Mouse (Mus musculus): ENCODE measurements around the gene Akap11. TPM values are rescaled to one million over a fixed set of nuclear protein-coding genes. Genes with fewer than 3 reads are reported as not detected.

Akap11 gene
- total and polyA plus RNA-seq, 2 experiments = 3.3 to 36.0 TPM

DNA sequence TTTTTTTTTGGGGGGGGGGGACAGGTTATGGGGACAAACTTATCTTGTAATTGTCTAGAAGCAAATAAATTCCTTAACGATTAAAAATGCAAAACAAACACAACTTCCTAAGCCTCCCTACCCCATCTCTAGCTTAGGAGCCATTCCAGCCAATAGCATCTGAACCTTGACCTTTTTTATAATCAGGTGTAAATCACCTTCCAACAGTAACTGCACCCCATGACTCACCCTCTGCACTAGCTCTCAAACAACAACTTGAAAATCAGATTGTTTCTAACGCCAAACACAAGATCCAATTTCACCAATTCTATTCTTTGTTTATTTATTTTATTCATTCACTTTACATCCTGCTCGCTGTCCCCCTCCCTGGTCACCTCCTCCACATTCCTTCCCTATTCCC, 10.1 kb downstream of the Akap11 start:
- 27% methylated on average over 3 of the region's 3 CpGs for WGBS

DNA sequence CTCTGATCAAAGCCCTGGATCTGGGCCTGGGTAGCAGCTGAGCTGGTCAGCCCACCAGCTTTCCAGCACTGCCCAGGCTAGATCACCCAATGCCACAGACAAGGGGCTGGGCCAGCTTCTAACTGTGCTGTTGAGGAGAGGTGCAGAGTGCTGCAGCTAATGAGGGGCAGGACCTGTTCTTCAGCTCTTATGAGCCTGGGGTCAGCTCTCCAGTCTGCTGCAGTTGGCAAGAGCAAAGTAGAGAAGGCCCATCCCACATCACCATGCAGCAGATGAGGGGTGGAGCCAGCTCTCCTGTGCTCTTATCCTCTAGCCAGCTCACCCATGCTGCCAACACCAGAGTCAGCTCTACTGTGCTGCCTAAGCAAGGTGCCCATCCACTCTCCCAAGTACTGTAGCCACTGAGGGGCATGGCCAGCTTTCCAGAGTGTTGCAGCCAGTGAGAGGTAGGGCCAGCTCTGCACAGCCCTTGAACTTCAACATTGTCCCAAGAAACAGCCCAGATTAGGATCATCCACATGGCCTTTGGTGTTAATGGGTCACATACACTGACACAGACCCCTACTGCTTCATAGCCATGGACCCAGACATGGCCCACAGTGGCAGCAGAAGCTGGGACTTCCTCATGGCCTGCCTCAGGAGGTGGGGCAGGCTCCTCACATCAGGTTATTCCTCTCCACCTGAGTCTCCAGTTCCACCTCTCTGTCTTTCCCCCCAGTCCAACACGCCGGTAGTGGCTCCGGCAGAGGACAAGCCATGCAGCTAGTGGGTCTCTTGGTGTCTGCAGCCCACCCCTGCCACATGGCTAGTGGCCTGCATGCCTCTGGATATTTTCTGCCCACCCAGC, 10.8 kb downstream of the Akap11 start:
- 0 out of 2 replicates have a peak, but pooled peaks cover 2% of the 10 kb centered on the region for H3K36me3 ChIP-seq (ENCODE audit: control insufficient read depth, insufficient read depth, low read length)
- peaks cover 22% of the 10 kb centered on the region for H3K79me2 ChIP-seq (ENCODE audit: control insufficient read depth, insufficient read depth, low read length)
- peaks cover 18% of the 10 kb centered on the region for H3K4me1 ChIP-seq (ENCODE audit: control insufficient read depth, insufficient read depth, low read length)
- H3K27me3 ChIP-seq (ENCODE audit: control insufficient read depth, insufficient read depth, low read length) = no peaks in the 10 kb centered on the region
- TF ChIP-seq POLR2A (IDR thresholded peaks at IDR 0.05; ENCODE audit: extremely low read depth, insufficient read depth, low read length) (no peak), CTCF (IDR thresholded peaks at IDR 0.05; ENCODE audit: low read depth, low read length) (no peak)
- peak; percentile 32 for DNase-seq (ENCODE audit: extremely low read depth, low read depth, low spot score)
- WGBS = 96% methylated on average over 3 of the region's 3 CpGs
- no peak overlapping the region for H3K9ac ChIP-seq (ENCODE audit: low read depth, low read length)
- no peak overlapping the region for H3K27ac ChIP-seq (replicated peaks; ENCODE audit: insufficient read depth, low read depth, low read length)
- H3K4me3 ChIP-seq (ENCODE audit: insufficient read depth, low read depth, low read length) = no peak overlapping the region

More for the DNA sequence above, 10.1 kb downstream of the Akap11 start:
- TF ChIP-seq CTCF (IDR thresholded peaks at IDR 0.05; ENCODE audit: low read depth, low read length) (no peak), POLR2A (IDR thresholded peaks at IDR 0.05; ENCODE audit: extremely low read depth, insufficient read depth, low read length) (no peak)
- H3K27me3 ChIP-seq (ENCODE audit: control insufficient read depth, insufficient read depth, low read length) = no peaks in the 10 kb centered on the region
- H3K9ac ChIP-seq (ENCODE audit: low read depth, low read length) = no peak overlapping the region
- peak; percentile 55 for DNase-seq (ENCODE audit: extremely low read depth, low read depth, low spot score)
- peaks cover 18% of the 10 kb centered on the region for H3K4me1 ChIP-seq (ENCODE audit: control insufficient read depth, insufficient read depth, low read length)
- peaks cover 22% of the 10 kb centered on the region for H3K79me2 ChIP-seq (ENCODE audit: control insufficient read depth, insufficient read depth, low read length)
- 0 out of 2 replicates have a peak, but pooled peaks cover 2% of the 10 kb centered on the region for H3K36me3 ChIP-seq (ENCODE audit: control insufficient read depth, insufficient read depth, low read length)
- no peak overlapping the region for H3K4me3 ChIP-seq (ENCODE audit: insufficient read depth, low read depth, low read length)
- no peak overlapping the region for H3K27ac ChIP-seq (replicated peaks; ENCODE audit: insufficient read depth, low read depth, low read length)

DNA sequence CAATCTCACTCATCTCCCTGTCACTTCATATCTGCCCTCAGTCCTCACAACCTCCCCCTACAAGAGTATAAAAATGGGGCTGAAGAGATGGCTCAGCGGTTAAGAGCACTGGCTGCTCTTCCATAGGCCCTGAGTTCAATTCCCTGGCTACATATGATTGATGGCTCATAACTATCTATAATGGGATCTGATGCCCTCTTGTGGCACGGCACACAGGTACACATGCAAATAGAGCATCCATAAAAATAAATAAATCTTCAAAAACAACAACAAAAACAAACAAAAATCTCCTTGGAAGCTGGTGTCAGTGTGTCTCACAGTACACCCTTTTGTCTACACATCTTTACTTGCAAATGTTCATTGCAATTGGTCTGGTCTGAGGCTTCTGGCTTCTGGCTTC, 11.5 kb downstream of the Akap11 start:
- no peak overlapping the region for H3K4me3 ChIP-seq (ENCODE audit: insufficient read depth, low read depth, low read length)
- H3K27ac ChIP-seq (replicated peaks; ENCODE audit: insufficient read depth, low read depth, low read length) = no peak overlapping the region
- H3K36me3 ChIP-seq (ENCODE audit: control insufficient read depth, insufficient read depth, low read length) = peaks cover 5% of the 10 kb centered on the region; the same call in 1 of the 2 replicates
- peaks cover 18% of the 10 kb centered on the region for H3K79me2 ChIP-seq (ENCODE audit: control insufficient read depth, insufficient read depth, low read length)
- no peaks in the 10 kb centered on the region for H3K27me3 ChIP-seq (ENCODE audit: control insufficient read depth, insufficient read depth, low read length)
- WGBS = 87% methylated on average over 2 of the region's 2 CpGs
- no peak overlapping the region for H3K9ac ChIP-seq (ENCODE audit: low read depth, low read length)
- H3K4me1 ChIP-seq (ENCODE audit: control insufficient read depth, insufficient read depth, low read length) = peaks cover 21% of the 10 kb centered on the region
- TF ChIP-seq POLR2A (IDR thresholded peaks at IDR 0.05; ENCODE audit: extremely low read depth, insufficient read depth, low read length) (no peak), CTCF (IDR thresholded peaks at IDR 0.05; ENCODE audit: low read depth, low read length) (no peak)
- no peak for DNase-seq (ENCODE audit: extremely low read depth, low read depth, low spot score)

GRCm38 (mm10) chr14:78510713-78511112, 25.9 kb downstream of the Akap11 start:
- no peak overlapping the region for H3K9ac ChIP-seq (ENCODE audit: low read depth, low read length)
- 89% methylated on average over 9 of the region's 9 CpGs for WGBS
- H3K36me3 ChIP-seq (ENCODE audit: control insufficient read depth, insufficient read depth, low read length) = peaks cover 54% of the 10 kb centered on the region
- no peaks in the 10 kb centered on the region for H3K27me3 ChIP-seq (ENCODE audit: control insufficient read depth, insufficient read depth, low read length)
- no peaks in the 10 kb centered on the region for H3K79me2 ChIP-seq (ENCODE audit: control insufficient read depth, insufficient read depth, low read length)
- TF ChIP-seq CTCF (IDR thresholded peaks at IDR 0.05; ENCODE audit: low read depth, low read length) = peak; percentile 31
- no peak for TF ChIP-seq POLR2A (IDR thresholded peaks at IDR 0.05; ENCODE audit: extremely low read depth, insufficient read depth, low read length)
- no peak overlapping the region for H3K4me3 ChIP-seq (ENCODE audit: insufficient read depth, low read depth, low read length)
- H3K4me1 ChIP-seq (ENCODE audit: control insufficient read depth, insufficient read depth, low read length) = no peaks in the 10 kb centered on the region
- no peak for DNase-seq (ENCODE audit: extremely low read depth, low read depth, low spot score)
- H3K27ac ChIP-seq (replicated peaks; ENCODE audit: insufficient read depth, low read depth, low read length) = no peak overlapping the region

- peaks cover 57% of the 10 kb centered on the region for H3K36me3 ChIP-seq (ENCODE audit: control insufficient read depth, insufficient read depth, low read length)
- no peak overlapping the region for H3K9ac ChIP-seq (ENCODE audit: low read depth, low read length)
- no peak overlapping the region for H3K4me3 ChIP-seq (ENCODE audit: insufficient read depth, low read depth, low read length)
- H3K79me2 ChIP-seq (ENCODE audit: control insufficient read depth, insufficient read depth, low read length) = no peaks in the 10 kb centered on the region
- no peak overlapping the region for H3K27ac ChIP-seq (replicated peaks; ENCODE audit: insufficient read depth, low read depth, low read length)
- 29% methylated on average over 6 of the region's 6 CpGs for WGBS
- H3K27me3 ChIP-seq (ENCODE audit: control insufficient read depth, insufficient read depth, low read length) = no peaks in the 10 kb centered on the region
- TF ChIP-seq CTCF (IDR thresholded peaks at IDR 0.05; ENCODE audit: low read depth, low read length) (no peak), POLR2A (IDR thresholded peaks at IDR 0.05; ENCODE audit: extremely low read depth, insufficient read depth, low read length) (no peak)
- DNase-seq (ENCODE audit: extremely low read depth, low read depth, low spot score) = peak; percentile 82
- H3K4me1 ChIP-seq (ENCODE audit: control insufficient read depth, insufficient read depth, low read length) = no peaks in the 10 kb centered on the region
These were observed 26.8 kb downstream of the Akap11 start for GRCm38 (mm10) chr14:78509791-78510190.

DNA sequence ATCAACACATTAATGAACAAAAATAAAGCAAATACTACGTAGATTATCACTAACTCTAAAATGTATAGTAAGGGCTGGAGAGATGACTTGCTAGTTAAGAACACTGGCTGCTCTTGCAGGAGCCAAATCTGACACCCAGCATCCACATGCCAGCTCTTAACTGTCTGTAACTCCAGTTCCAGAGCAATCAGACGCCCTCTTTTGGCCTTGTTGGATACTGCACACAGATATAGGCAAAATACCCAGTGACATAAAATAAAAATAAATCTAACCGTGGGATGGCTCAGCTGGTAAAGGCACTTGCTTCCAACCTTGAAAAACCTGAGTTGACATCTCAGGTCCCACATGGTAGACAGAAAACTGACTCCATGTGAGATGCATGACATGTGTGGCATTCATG, 36.0 kb downstream of the Akap11 start:
- 82% methylated on average over 3 of the region's 3 CpGs for WGBS
- no peaks in the 10 kb centered on the region for H3K27me3 ChIP-seq (ENCODE audit: control insufficient read depth, insufficient read depth, low read length)
- no peak for DNase-seq (ENCODE audit: extremely low read depth, low read depth, low spot score)
- H3K36me3 ChIP-seq (ENCODE audit: control insufficient read depth, insufficient read depth, low read length) = peaks cover 26% of the 10 kb centered on the region
- TF ChIP-seq POLR2A (IDR thresholded peaks at IDR 0.05; ENCODE audit: extremely low read depth, insufficient read depth, low read length) = no peak
- no peak for TF ChIP-seq CTCF (IDR thresholded peaks at IDR 0.05; ENCODE audit: low read depth, low read length)
- H3K4me3 ChIP-seq (ENCODE audit: insufficient read depth, low read depth, low read length) = no peak overlapping the region
- H3K79me2 ChIP-seq (ENCODE audit: control insufficient read depth, insufficient read depth, low read length) = no peaks in the 10 kb centered on the region
- no peak overlapping the region for H3K27ac ChIP-seq (replicated peaks; ENCODE audit: insufficient read depth, low read depth, low read length)
- H3K9ac ChIP-seq (ENCODE audit: low read depth, low read length) = no peak overlapping the region
- H3K4me1 ChIP-seq (ENCODE audit: control insufficient read depth, insufficient read depth, low read length) = no peaks in the 10 kb centered on the region
